In the genomic region with DNA sequence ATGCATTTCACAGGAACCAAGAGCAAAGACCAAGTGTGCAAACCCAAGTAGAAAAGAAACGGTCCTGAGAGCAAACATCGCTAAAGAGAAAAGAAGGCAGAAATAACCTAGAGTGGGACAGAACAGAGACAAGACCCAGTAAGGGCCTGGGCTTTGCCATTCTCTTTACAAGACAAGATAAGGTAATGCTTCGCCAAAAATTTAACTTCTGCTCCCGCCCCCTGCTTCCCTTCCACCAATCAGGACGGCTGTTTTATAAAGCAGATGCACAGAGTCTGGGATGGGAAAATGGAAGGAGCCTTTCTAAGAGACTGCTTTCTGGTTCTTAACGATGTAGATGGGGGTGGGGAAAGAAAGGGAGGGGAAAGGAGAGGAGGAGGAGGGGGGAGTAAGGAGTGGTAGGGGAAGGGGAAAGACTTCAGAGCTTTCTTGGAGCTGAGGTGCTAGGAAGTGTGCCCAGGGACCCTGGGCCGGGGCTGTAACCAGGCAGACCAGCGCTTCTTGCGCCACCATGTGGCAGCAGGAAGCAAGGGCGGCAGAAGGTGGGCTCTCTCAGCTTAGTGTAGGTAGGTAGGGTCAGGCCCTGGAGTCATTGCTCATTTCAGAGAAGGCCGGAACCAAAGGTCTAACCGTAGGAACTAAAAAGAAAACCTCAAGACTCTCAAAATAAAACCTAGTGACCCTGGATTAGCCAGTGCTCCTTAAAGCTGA, we compare ENCODE assay signal across 8 mouse cellular contexts.
DNase-seq lines count a peak whose midpoint lies in the region; ATAC-seq and TF ChIP-seq lines count a peak whose summit lies in the region.

No protein-coding gene starts in this region.

- no peak for DNase-seq in heart, adult 2 months
- no peak for DNase-seq in heart, postnatal 36 days
- DNase-seq in thymus, adult 2 months: peak; percentile 23
- no peak for DNase-seq in thymus, adult 18-20 months
- no peak for DNase-seq in liver, embryonic 13.5 days
- no peak for DNase-seq in spleen, postnatal 14 days (ENCODE audit: low spot score in 2 of 2)
- no peak for DNase-seq in cerebellum, postnatal 4 days (ENCODE audit: low spot score in 2 of 2)
- DNase-seq in left cerebral cortex, postnatal 10 days (ENCODE audit: extremely low spot score in 1 of 2, low spot score in 2 of 2): no peak

- no peaks in the 10 kb centered on the region for H3K9me3 ChIP-seq in liver, embryonic 13.5 days (replicated peaks)

- TF ChIP-seq CTCF in heart, adult 2 months (IDR thresholded peaks at IDR 0.05): peak; percentile 41
- peak; percentile 77 for TF ChIP-seq CTCF in thymus, adult 2 months (IDR thresholded peaks at IDR 0.05; ENCODE audit: borderline replicate concordance, control insufficient read depth, extremely low read depth, insufficient read depth, low read length, poor library complexity)

- no peak overlapping the region for H3K9ac ChIP-seq in heart, adult 2 months (ENCODE audit: low read depth, low read length)
- no peak overlapping the region for H3K9ac ChIP-seq in liver, embryonic 13.5 days

- no peaks in the 10 kb centered on the region; the same call in 1 of the 2 replicates for H3K4me1 ChIP-seq in heart, adult 2 months (ENCODE audit: control insufficient read depth, insufficient read depth, low read length)
- 0 out of 2 replicates have a peak, but pooled peaks cover 3% of the 10 kb centered on the region for H3K4me1 ChIP-seq in thymus, adult 2 months (replicated peaks; ENCODE audit: control insufficient read depth, insufficient read depth, low read length)
- peaks cover 46% of the 10 kb centered on the region for H3K4me1 ChIP-seq in liver, embryonic 13.5 days (replicated peaks)

- no peaks in the 10 kb centered on the region for H3K79me2 ChIP-seq in heart, adult 2 months (replicated peaks; ENCODE audit: control insufficient read depth, insufficient read depth, low read length)

- H3K36me3 ChIP-seq in heart, adult 2 months (ENCODE audit: control insufficient read depth, insufficient read depth, low read length): no peaks in the 10 kb centered on the region
- H3K36me3 ChIP-seq in thymus, adult 2 months (ENCODE audit: control insufficient read depth, insufficient read depth, low read length): no peaks in the 10 kb centered on the region
- no peaks in the 10 kb centered on the region for H3K36me3 ChIP-seq in liver, embryonic 13.5 days

- no peak overlapping the region for H3K4me3 ChIP-seq in heart, adult 2 months
- H3K4me3 ChIP-seq in thymus, adult 2 months (ENCODE audit: control insufficient read depth, insufficient read depth, low read length): no peak overlapping the region
- no peak overlapping the region for H3K4me3 ChIP-seq in liver, embryonic 13.5 days (replicated peaks)

- H3K4me2 ChIP-seq in liver, embryonic 13.5 days: 0 out of 2 replicates have a peak overlapping the region, but pooled peaks have one; percentile 3

- peak; percentile 67 for ATAC-seq in liver, embryonic 13.5 days (ENCODE audit: low read depth)

- H3K27ac ChIP-seq in heart, adult 2 months: no peak overlapping the region
- no peak overlapping the region for H3K27ac ChIP-seq in thymus, adult 2 months (ENCODE audit: control insufficient read depth, insufficient read depth, low read length)
- H3K27ac ChIP-seq in liver, embryonic 13.5 days: no peak overlapping the region

- no peaks in the 10 kb centered on the region for H3K27me3 ChIP-seq in heart, adult 2 months (ENCODE audit: control insufficient read depth, insufficient read depth, low read length)
- no peaks in the 10 kb centered on the region for H3K27me3 ChIP-seq in thymus, adult 2 months (ENCODE audit: control insufficient read depth, insufficient read depth, low read length)
- H3K27me3 ChIP-seq in liver, embryonic 13.5 days: no peaks in the 10 kb centered on the region

- no peak for TF ChIP-seq POLR2A in heart, adult 2 months (IDR thresholded peaks at IDR 0.05; ENCODE audit: insufficient read depth, low read depth, low read length)
- TF ChIP-seq POLR2A in thymus, adult 2 months (IDR thresholded peaks at IDR 0.05; ENCODE audit: control insufficient read depth, extremely low read depth, insufficient read depth, low read length, poor library complexity): no peak

- WGBS in heart, adult 2 months: 58% methylated on average over 12 of the region's 12 CpGs
- 81% methylated on average over 12 of the region's 12 CpGs for WGBS in thymus, adult 2 months
- 42% methylated on average over 12 of the region's 12 CpGs for WGBS in liver, embryonic 13.5 days (ENCODE audit: insufficient replicate concordance)

- intact Hi-C loops in heart, adult 2 months (cut with DNase I): no loop called here
- intact Hi-C loops in heart, postnatal 36 days (cut with DNase I): no loop called here
- intact Hi-C loops in left cerebral cortex, postnatal 10 days (cut with DNase I): no loop called here

- TF ChIP-seq EP300 in heart, adult 2 months (IDR thresholded peaks at IDR 0.05; ENCODE audit: insufficient read depth, low read depth, low read length): no peak
